Mouse (Mus musculus): ENCODE measurements around the gene Olfr113.
"Not testable (repeated sequence)": the region's sequence is repeated elsewhere in the genome, so short reads cannot be mapped to it uniquely, and the experiment has no call there.

The Olfr113 gene

DNA sequence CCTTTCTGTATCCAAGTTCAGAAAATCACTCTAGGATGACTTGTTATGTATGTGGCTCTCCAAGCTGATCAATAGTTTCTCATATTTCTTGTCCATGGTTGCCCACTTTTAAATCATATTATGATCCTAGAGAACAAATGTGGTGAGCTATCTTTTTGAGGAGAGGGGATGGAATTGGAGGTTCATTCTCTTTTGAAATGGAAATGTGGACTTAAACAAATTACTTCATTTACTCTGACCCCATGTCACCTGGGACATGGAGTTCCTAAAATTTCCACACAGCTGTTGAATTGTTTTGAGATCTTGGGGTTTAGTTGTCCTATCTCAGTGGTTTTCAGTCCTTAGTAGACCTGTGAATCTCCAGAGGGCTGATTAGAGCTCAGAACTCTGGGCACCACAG is at the start of gene Olfr113:
Gene Olfr113, minus strand, starts transcription at position 101 of the 400 bp plus-strand sequence.
- no peak for DNase-seq (ENCODE audit: low read depth)

- DNase-seq (ENCODE audit: low read depth): no peak
These were observed 49.5 kb upstream of the Olfr113 start, which contains the start of the genes Olfr115 and Olfr116 for GRCm38 (mm10) chr17:37627009-37627408. Olfr115 (minus strand) TSS chr17:37627109. Olfr116 (minus strand) TSS chr17:37627199.

DNA sequence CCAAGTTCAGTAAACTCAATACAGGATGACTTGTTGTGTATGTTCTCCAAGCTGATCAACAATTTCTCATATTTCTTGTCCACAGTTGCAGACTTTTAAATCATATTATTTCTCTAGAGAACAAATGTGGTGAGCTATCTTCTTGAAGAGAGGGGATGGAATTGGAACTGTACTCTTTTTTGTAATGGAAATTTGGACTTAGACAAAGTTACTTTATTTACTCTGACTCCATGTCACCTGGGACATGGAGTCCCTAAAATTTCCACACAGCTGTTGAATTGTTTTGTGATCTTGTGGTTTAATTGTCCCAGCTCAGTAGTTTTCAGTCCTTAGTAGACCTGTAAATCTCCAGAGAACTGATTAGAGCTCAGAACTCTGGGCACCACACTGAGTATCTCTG is 15.2 kb upstream of the Olfr113 start, which contains the start of gene Olfr114:
Gene Olfr114, minus strand, starts transcription at position 101 of the 400 bp plus-strand sequence.
- DNase-seq (ENCODE audit: low read depth): no peak

DNA sequence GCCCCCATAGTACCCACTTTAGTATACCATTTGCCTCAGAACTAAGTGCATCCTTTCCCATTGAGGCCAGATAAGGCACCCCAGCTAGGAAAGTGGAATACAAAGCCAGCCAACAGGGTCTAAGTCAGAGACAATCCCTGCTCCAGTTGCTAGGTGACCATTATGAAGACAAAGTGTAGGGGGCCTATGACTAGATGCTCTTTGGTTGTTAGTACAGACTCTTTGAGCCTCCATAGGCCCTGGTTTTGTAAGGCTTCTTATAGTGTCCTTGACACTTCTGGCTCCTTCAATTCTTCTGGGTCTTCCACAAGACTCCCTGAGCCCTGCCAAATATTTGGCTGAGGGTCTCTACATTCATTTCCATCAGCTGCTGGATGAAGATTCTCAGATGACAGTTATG is 8.1 kb downstream of the Olfr113 start, which contains the start of gene Olfr112:
Gene Olfr112, minus strand, starts transcription at position 101 of the 400 bp plus-strand sequence.
- DNase-seq (ENCODE audit: low read depth): no peak

DNA sequence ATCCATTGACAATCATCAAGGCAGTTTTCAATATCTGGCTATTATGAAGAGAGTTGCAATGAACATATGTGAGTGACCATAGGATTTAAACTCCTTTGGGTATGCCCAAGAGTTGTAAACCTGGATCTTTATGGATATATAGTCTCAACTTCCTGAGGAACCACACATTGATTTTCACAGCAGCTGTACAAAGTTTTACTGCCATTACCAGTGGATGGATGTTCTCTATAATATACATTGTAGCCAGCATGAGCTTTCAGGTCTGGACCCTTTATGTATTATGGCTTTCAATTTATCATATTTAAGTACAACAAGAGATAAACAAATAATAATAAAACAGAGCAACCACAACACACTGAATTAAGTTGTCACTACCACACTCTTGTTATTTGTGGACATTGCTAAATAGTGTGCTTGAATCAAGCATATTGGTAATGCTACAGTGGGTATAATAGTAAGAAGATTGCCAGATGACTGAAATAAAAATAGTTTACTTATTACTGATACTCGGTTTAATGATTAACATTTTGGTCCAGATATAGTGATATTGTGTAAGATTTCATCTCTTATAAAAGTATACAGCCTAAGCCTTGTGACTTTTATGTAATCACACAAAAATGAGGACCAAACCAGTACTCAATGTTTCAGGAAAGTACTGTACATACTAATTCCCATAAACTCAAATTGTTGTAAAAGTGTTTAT is 18.4 kb downstream of the Olfr113 start:
- no peak for DNase-seq (ENCODE audit: low read depth)

- DNase-seq (ENCODE audit: low read depth): no peak
These were observed 33.5 kb downstream of the Olfr113 start for GRCm38 (mm10) chr17:37543800-37544435.

- DNase-seq (ENCODE audit: low read depth): no peak
These were observed 35.9 kb downstream of the Olfr113 start for GRCm38 (mm10) chr17:37541454-37542119.

GRCm38 (mm10) chr17:37538416-37538815 is 39.0 kb downstream of the Olfr113 start:
- not testable (repeated sequence) for DNase-seq (ENCODE audit: low read depth)

DNA sequence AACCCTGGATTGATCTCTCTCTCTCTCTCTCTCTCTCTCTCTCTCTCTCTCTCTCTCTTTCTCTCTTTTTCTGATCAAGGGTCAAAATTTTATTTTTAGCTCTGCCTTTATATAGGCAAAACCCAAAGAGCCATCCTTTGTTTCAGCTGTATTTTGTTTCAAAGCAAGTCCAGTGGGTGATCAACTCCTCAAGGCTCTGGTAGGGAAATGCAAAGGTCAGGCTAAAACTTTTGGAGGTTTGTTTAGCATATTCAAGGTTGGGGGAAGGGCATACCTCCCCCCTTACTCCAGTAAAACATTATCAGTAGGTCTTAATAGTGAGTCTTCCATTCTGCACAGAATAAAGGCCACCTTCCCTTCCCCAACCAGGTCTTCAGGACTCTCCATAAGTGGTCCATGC is 42.3 kb downstream of the Olfr113 start:
- DNase-seq (ENCODE audit: low read depth): no peak

- not testable (repeated sequence) for DNase-seq (ENCODE audit: low read depth)
These were observed 52.0 kb downstream of the Olfr113 start for GRCm38 (mm10) chr17:37525427-37525826.

DNA sequence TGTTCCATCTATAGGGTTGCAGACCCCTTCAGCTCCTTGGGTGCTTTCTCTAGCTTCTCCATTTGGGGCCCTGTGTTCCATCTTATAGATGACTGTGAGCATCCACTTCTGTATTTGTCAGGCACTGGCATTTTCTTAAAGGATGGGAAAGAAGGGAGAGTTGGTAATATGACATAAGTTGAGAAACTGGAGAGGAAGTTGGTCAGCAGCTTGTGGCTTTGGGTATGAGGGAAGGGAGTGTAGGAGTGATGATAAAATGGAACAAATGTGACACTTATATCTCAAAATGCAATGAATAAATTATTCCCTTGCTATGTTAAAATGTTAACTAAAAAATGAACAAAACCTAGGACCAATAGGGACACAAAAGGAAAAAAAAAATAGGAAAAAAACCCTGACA is 52.9 kb downstream of the Olfr113 start:
- not testable (repeated sequence) for DNase-seq (ENCODE audit: low read depth)
